Mouse (Mus musculus) gastrocnemius, adult 2 months (tissue): ENCODE measurements around the gene Adam8. TPM values are rescaled to one million over a fixed set of nuclear protein-coding genes. Genes with fewer than 3 reads are reported as not detected.
A peak's percentile ranks its signal among the peaks of the same experiment; 100 is the strongest.

Experiments used
- DNase-seq: peaks from one replicate; pipeline ENCODE4 v3.0.0; 2022
- H3K27ac ChIP-seq: fragments of 200-600 bp; 2 replicates; pipeline ENCODE4 v1.8.1; 2022; ENCODE audit warnings: mild to moderate bottlenecking
- H3K4me3 ChIP-seq: fragments of 200-600 bp; 2 replicates; pipeline ENCODE4 v1.8.1; 2022; ENCODE audit warnings: mild to moderate bottlenecking, moderate library complexity
- CTCF ChIP-seq: fragments of 200-600 bp; IDR thresholded peaks from 2 replicates; pipeline ENCODE4 v1.8.1; 2022; ENCODE audit warnings: antibody characterized with exemption, mild to moderate bottlenecking, moderate library complexity
- intact Hi-C: fragments of 180-260 bp; cut with DNase I; formaldehyde crosslinking; loops from one replicate; pipeline ENCODE4 v1.15.1; 2025
- microRNA-seq: library from miRNA; unstranded; fragments of <30 nt; microRNA quantifications from one replicate; pipeline ENCODE4 v1.2.0, GENCODE M21; 2021
- total RNA-seq, 2 experiments: library from RNA; stranded (reverse); gene quantifications; 2 replicates each; pipeline ENCODE4 v1.2.3; 2021

Gene Adam8
- total RNA-seq, 2 experiments from 2014 or later = 0.39 to 0.43 TPM

DNA sequence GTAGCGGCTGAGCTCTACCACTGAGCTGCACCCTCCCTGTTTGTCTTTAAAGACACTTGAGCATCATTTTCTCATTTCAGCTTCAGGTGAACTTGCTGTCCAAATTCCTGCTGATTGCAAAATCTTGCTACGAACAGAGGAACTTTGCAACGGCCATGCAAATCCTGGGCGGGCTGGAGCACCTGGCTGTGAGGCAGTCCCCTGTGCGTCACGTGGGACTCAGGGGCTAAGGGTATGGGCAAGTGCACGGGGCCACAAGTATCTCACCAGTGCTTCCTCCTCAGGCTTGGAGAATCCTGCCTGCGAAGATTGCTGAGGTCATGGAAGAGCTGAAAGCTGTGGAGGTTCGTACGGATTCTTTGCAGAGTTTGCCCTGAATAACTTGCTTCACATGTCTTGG is 55.7 kb downstream of the Adam8 start:
- no peak for DNase-seq
- H3K4me3 ChIP-seq = no peak overlapping the region
- intact Hi-C loops = no loop called here
- no peak overlapping the region for H3K27ac ChIP-seq
- TF ChIP-seq CTCF = no peak

DNA sequence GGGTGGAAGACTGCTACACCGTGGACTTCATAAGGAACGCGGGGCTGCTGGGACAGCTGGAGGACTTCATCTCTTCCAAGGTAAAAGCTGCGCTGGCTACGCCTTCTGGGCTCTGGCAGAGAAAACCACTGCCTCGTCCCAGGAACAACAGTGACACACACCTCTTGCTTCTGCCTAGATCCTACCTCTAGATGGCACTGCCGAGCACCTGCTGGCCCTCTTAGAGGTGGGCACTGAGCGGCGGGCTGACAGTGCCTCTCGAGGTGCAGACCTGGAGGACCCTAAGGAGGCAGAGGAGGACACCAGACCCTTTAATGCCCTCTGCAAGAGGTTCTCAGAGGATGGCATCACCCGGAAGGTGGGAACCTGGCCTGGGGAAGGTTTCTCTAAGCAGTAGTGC is 61.6 kb downstream of the Adam8 start:
- TF ChIP-seq CTCF = peak; percentile 65
- intact Hi-C loops = no loop called here
- no peak for DNase-seq
- Histone ChIP-seq H3K4me3 (no peak overlapping the region), H3K27ac (no peak overlapping the region)

Small RNA genes within 50 kb of the gene (microRNA-seq; reads per million reads assigned to microRNA genes)
- not detected for gene Mir202
- gene Mir7062 = not detected
- gene mmu-mir-7686 = not detected

Other genes starting within 250 kb of the Adam8 start
- under 1 TPM in 1 of 2 experiments, not detected in 1; 0.08 TPM for gene Adgra1, start 158.4 kb downstream of the Adam8 start, total RNA-seq
- gene Kndc1, start 97.9 kb downstream of the Adam8 start, total RNA-seq = not detected
- not detected for gene Utf1, start 48.8 kb downstream of the Adam8 start, total RNA-seq
- not detected for gene 6430531B16Rik, start 13.8 kb downstream of the Adam8 start, total RNA-seq
- gene Zfp511, start 43.8 kb upstream of the Adam8 start, total RNA-seq = 1 to 10 TPM; 8.4 to 8.6 TPM
- 10 to 100 TPM; 19.7 to 23.5 TPM for gene Tubgcp2, start 44.1 kb upstream of the Adam8 start, total RNA-seq
- gene Msx3, start 56.5 kb upstream of the Adam8 start, total RNA-seq = not detected
- gene Caly, start 90.0 kb upstream of the Adam8 start, total RNA-seq = under 1 TPM in 1 of 2 experiments, not detected in 1; 0.20 TPM
- gene Prap1, start 100.8 kb upstream of the Adam8 start, total RNA-seq = not detected
- 10 to 100 TPM; 35.2 to 52.0 TPM for gene Fuom, start 109.9 kb upstream of the Adam8 start, total RNA-seq
- gene Paox, start 123.2 kb upstream of the Adam8 start, total RNA-seq = 1 to 10 TPM; 3.6 to 5.1 TPM
- gene Echs1, start 123.9 kb upstream of the Adam8 start, total RNA-seq = 100 to 1,000 TPM; 116 to 201 TPM
- 10 to 100 TPM; 26.5 to 33.2 TPM for gene Mtg1, start 145.0 kb upstream of the Adam8 start, total RNA-seq
- under 1 TPM; 0.13 to 0.50 TPM for gene Sprn, start 162.3 kb upstream of the Adam8 start, total RNA-seq
- not detected for gene Olfr522, start 172.2 kb upstream of the Adam8 start, total RNA-seq
- gene Olfr523, start 180.7 kb upstream of the Adam8 start, total RNA-seq = not detected
- not detected for gene Olfr524, start 213.4 kb upstream of the Adam8 start, total RNA-seq
- not detected for gene Cd163l1, start 225.7 kb upstream of the Adam8 start, total RNA-seq